10 mouse cellular contexts compared by ENCODE assay signal in genomic region chr9:100571511-100571910, GRCm38 (mm10). TPM values are rescaled to one million over a fixed set of nuclear protein-coding genes. Genes with fewer than 3 reads are reported as not detected.
DNase-seq lines count a peak whose midpoint lies in the region; ATAC-seq and TF ChIP-seq lines count a peak whose summit lies in the region.
"Had no signal": no experiment of that assay in that cellular context is flagged by ENCODE, and none has a peak within 500 bp of the region (broad histone marks: within the 10 kb centered on the region; RNA-seq: fewer than 3 reads in every experiment).

No protein-coding gene starts in this region.

- TF ChIP-seq CTCF in kidney, postnatal 0 days (IDR thresholded peaks at IDR 0.05; ENCODE audit: low read depth): no peak

- no peaks in the 10 kb centered on the region for H3K27me3 ChIP-seq in kidney, postnatal 0 days (ENCODE audit: insufficient read depth, low read length)
- H3K27me3 ChIP-seq in forebrain, embryonic 11.5 days (ENCODE audit: control insufficient read depth, insufficient read depth, low read length): no peaks in the 10 kb centered on the region
- no peaks in the 10 kb centered on the region for H3K27me3 ChIP-seq in hindbrain, embryonic 11.5 days (ENCODE audit: control insufficient read depth, insufficient read depth, low read length)
- no peaks in the 10 kb centered on the region for H3K27me3 ChIP-seq in midbrain, embryonic 15.5 days (replicated peaks)

- DNase-seq in kidney, postnatal 0 days (ENCODE audit: low spot score): no peak
- no peak for DNase-seq in kidney, postnatal 4 days
- DNase-seq in forebrain, embryonic 11.5 days (ENCODE audit: low spot score): no peak
- no peak for DNase-seq in hindbrain, embryonic 11.5 days (ENCODE audit: low spot score)
- DNase-seq in ovary, postnatal 10 days (ENCODE audit: low spot score): no peak
- no peak for DNase-seq in right cerebral cortex, adult 2 months (ENCODE audit: low spot score in 2 of 2)
- DNase-seq: adrenal gland, adult 8-10 months had no signal

- no peaks in the 10 kb centered on the region for H3K4me1 ChIP-seq in kidney, postnatal 0 days (replicated peaks; ENCODE audit: insufficient read depth, low read length)
- peaks cover 4% of the 10 kb centered on the region; the same call in 1 of the 2 replicates for H3K4me1 ChIP-seq in forebrain, embryonic 11.5 days (replicated peaks; ENCODE audit: control insufficient read depth, insufficient read depth, low read length)
- H3K4me1 ChIP-seq in hindbrain, embryonic 11.5 days (replicated peaks; ENCODE audit: control insufficient read depth, insufficient read depth, low read length): peaks cover 2% of the 10 kb centered on the region; the same call in 1 of the 2 replicates
- H3K4me1 ChIP-seq in midbrain, embryonic 15.5 days: peaks cover 16% of the 10 kb centered on the region

- no peaks in the 10 kb centered on the region for H3K36me3 ChIP-seq in kidney, postnatal 0 days (ENCODE audit: insufficient read depth, low read length)
- no peaks in the 10 kb centered on the region for H3K36me3 ChIP-seq in forebrain, embryonic 11.5 days (ENCODE audit: control insufficient read depth, insufficient read depth, low read length)
- no peaks in the 10 kb centered on the region for H3K36me3 ChIP-seq in hindbrain, embryonic 11.5 days (ENCODE audit: control insufficient read depth, insufficient read depth, low read length)
- H3K36me3 ChIP-seq in midbrain, embryonic 15.5 days (replicated peaks): no peaks in the 10 kb centered on the region

- H3K27ac ChIP-seq in kidney, postnatal 0 days: no peak overlapping the region
- no peak overlapping the region for H3K27ac ChIP-seq in forebrain, embryonic 11.5 days (ENCODE audit: low read depth, low read length)
- H3K27ac ChIP-seq in hindbrain, embryonic 11.5 days (ENCODE audit: low read depth, low read length): no peak overlapping the region
- H3K27ac ChIP-seq in midbrain, embryonic 15.5 days: no peak overlapping the region
- H3K27ac ChIP-seq: liver, embryonic 14.5 days had no signal

- peak overlapping the region; percentile 64; the same call in 1 of the 2 replicates for H3K4me2 ChIP-seq in kidney, postnatal 0 days (ENCODE audit: low read length)
- peak overlapping the region; percentile 88; the same call in 1 of the 2 replicates for H3K4me2 ChIP-seq in forebrain, embryonic 11.5 days (ENCODE audit: low read depth, low read length, severe bottlenecking)
- H3K4me2 ChIP-seq in hindbrain, embryonic 11.5 days (replicated peaks; ENCODE audit: low read depth, low read length): no peak overlapping the region; the same call in 1 of the 2 replicates
- peak overlapping the region; percentile 67 for H3K4me2 ChIP-seq in midbrain, embryonic 15.5 days

- WGBS in kidney, postnatal 0 days: 79% methylated on average over 1 of the region's 1 CpGs
- 86% methylated on average over 1 of the region's 1 CpGs for WGBS in forebrain, embryonic 11.5 days
- WGBS in hindbrain, embryonic 11.5 days: 78% methylated on average over 1 of the region's 1 CpGs
- WGBS in midbrain, embryonic 15.5 days: 84% methylated on average over 1 of the region's 1 CpGs

- no peak for ATAC-seq in kidney, postnatal 0 days (replicated peaks; ENCODE audit: low FRiP score, low read depth)
- ATAC-seq in forebrain, embryonic 11.5 days (replicated peaks; ENCODE audit: low FRiP score): 0 out of 2 replicates have a peak, but pooled peaks have one; percentile 1
- ATAC-seq in hindbrain, embryonic 11.5 days (ENCODE audit: low FRiP score): peak; percentile 5; the same call in 1 of the 2 replicates
- ATAC-seq in midbrain, embryonic 15.5 days (replicated peaks): no peak

- H3K4me3 ChIP-seq in kidney, postnatal 0 days (replicated peaks; ENCODE audit: low read depth, low read length): no peak overlapping the region
- no peak overlapping the region for H3K4me3 ChIP-seq in forebrain, embryonic 11.5 days (ENCODE audit: low read depth, low read length)
- H3K4me3 ChIP-seq in hindbrain, embryonic 11.5 days (ENCODE audit: low read depth, low read length): no peak overlapping the region
- peak overlapping the region; percentile 54 for H3K4me3 ChIP-seq in midbrain, embryonic 15.5 days
- H3K4me3 ChIP-seq: myocyte had no signal

- no peak overlapping the region for H3K9ac ChIP-seq in kidney, postnatal 0 days (ENCODE audit: low read depth, low read length)
- no peak overlapping the region for H3K9ac ChIP-seq in forebrain, embryonic 11.5 days (ENCODE audit: low read length)
- no peak overlapping the region for H3K9ac ChIP-seq in hindbrain, embryonic 11.5 days (ENCODE audit: low read depth, low read length)
- H3K9ac ChIP-seq in midbrain, embryonic 15.5 days: peak overlapping the region; percentile 49; the same call in 1 of the 2 replicates
- H3K9ac ChIP-seq: liver, embryonic 14.5 days had no signal

- H3K9me3 ChIP-seq in kidney, postnatal 0 days (replicated peaks; ENCODE audit: low read length): no peaks in the 10 kb centered on the region
- H3K9me3 ChIP-seq in forebrain, embryonic 11.5 days (ENCODE audit: control insufficient read depth, low read length): no peaks in the 10 kb centered on the region
- no peaks in the 10 kb centered on the region for H3K9me3 ChIP-seq in hindbrain, embryonic 11.5 days (ENCODE audit: control insufficient read depth, low read length)
- no peaks in the 10 kb centered on the region for H3K9me3 ChIP-seq in midbrain, embryonic 15.5 days

RNA-seq across cellular contexts. Expression of gene Slc35g2, which starts 0.6 kb away (rescaled TPM):
- polyA plus RNA-seq in kidney, postnatal 0 days (2015; fragmentation: Nextera tagmentation; extraction: Ambion mirVana): 5.9 and 6.9 TPM in 2 replicates
- 7.5 and 8.5 TPM in 2 replicates for polyA plus RNA-seq in forebrain, embryonic 11.5 days (2014; fragmentation: Nextera tagmentation; extraction: Ambion mirVana)
- 5.9 and 9.2 TPM in 2 replicates for polyA plus RNA-seq in hindbrain, embryonic 11.5 days (2014; fragmentation: Nextera tagmentation; extraction: Ambion mirVana)
- 17.6 and 18.1 TPM in 2 replicates for polyA plus RNA-seq in midbrain, embryonic 15.5 days (2015; fragmentation: Nextera tagmentation; extraction: Ambion mirVana)

RNA-seq across cellular contexts. Expression of gene Nck1, which starts 25.6 kb away (rescaled TPM):
- polyA plus RNA-seq in kidney, postnatal 0 days (2015; fragmentation: Nextera tagmentation; extraction: Ambion mirVana): 70.3 and 75.8 TPM in 2 replicates
- 64.2 and 74.7 TPM in 2 replicates for polyA plus RNA-seq in forebrain, embryonic 11.5 days (2014; fragmentation: Nextera tagmentation; extraction: Ambion mirVana)
- polyA plus RNA-seq in hindbrain, embryonic 11.5 days (2014; fragmentation: Nextera tagmentation; extraction: Ambion mirVana): 74.2 and 78.4 TPM in 2 replicates
- 52.4 and 53.6 TPM in 2 replicates for polyA plus RNA-seq in midbrain, embryonic 15.5 days (2015; fragmentation: Nextera tagmentation; extraction: Ambion mirVana)

RNA-seq across cellular contexts. Expression of gene Stag1, which starts 26.1 kb away (rescaled TPM):
- polyA plus RNA-seq in kidney, postnatal 0 days (2015; fragmentation: Nextera tagmentation; extraction: Ambion mirVana): 40.9 and 43.6 TPM in 2 replicates
- polyA plus RNA-seq in forebrain, embryonic 11.5 days (2014; fragmentation: Nextera tagmentation; extraction: Ambion mirVana): 57.8 and 63.0 TPM in 2 replicates
- 51.0 and 57.4 TPM in 2 replicates for polyA plus RNA-seq in hindbrain, embryonic 11.5 days (2014; fragmentation: Nextera tagmentation; extraction: Ambion mirVana)
- 28.1 and 33.7 TPM in 2 replicates for polyA plus RNA-seq in midbrain, embryonic 15.5 days (2015; fragmentation: Nextera tagmentation; extraction: Ambion mirVana)

Comparison
In these comparisons a context has a peak if more than half of its experiments do, and no peak if none do; other contexts are left out.
1. ATAC-seq: peak in forebrain, embryonic 11.5 days (single experiment) and hindbrain, embryonic 11.5 days (single experiment); none in kidney, postnatal 0 days (single experiment) and midbrain, embryonic 15.5 days (single experiment).